Mouse (Mus musculus) cerebellum, adult 2 months (tissue): Measurements from ENCODE around the gene Sox8. TPM values are rescaled to one million over a fixed set of nuclear protein-coding genes. Genes with fewer than 3 reads are reported as not detected.
A peak's percentile ranks its signal among the peaks of the same experiment; 100 is the strongest.

Source experiments
- DNase-seq, 2 experiments: peaks; one replicate each; pipeline ENCODE4 v3.0.0; 2021
- H3K27ac ChIP-seq: fragments of 200-500 bp; 2 replicates; pipeline ENCODE4 v1.5.1; 2012; ENCODE audit warnings: low read length, control low read depth, inconsistent platforms; ENCODE audit not compliant: insufficient read depth
- H3K27me3 ChIP-seq: fragments of 200-500 bp; 2 replicates; pipeline ENCODE4 v1.6.1; 2012; ENCODE audit warnings: inconsistent platforms, mild to moderate bottlenecking, low read length, moderate library complexity; ENCODE audit not compliant: control insufficient read depth, insufficient read depth
- H3K4me1 ChIP-seq: fragments of 200-500 bp; 2 replicates; pipeline ENCODE4 v1.6.1; 2011; ENCODE audit warnings: low read length; ENCODE audit not compliant: control insufficient read depth, insufficient read depth
- H3K4me3 ChIP-seq: fragments of 200-500 bp; replicated peaks from 2 replicates; pipeline ENCODE3; 2011; ENCODE audit warnings: mild to moderate bottlenecking, low read depth, low read length, control low read depth; ENCODE audit not compliant: insufficient read depth
- CTCF ChIP-seq: fragments of 200-500 bp; IDR thresholded peaks from 2 replicates; pipeline ENCODE4 v1.5.1; 2011; ENCODE audit warnings: low read depth, mild to moderate bottlenecking, control low read depth, low read length, moderate library complexity, borderline replicate concordance; ENCODE audit not compliant: insufficient read depth
- POLR2A ChIP-seq: fragments of 200-500 bp; IDR thresholded peaks from 2 replicates; pipeline ENCODE4 v1.6.1; 2011; ENCODE audit warnings: low read length, control low read depth, borderline replicate concordance; ENCODE audit not compliant: insufficient read depth
- WGBS: fragments of 180-500 bp; shearing (Covaris S2); methylation state at CpG from one replicate; pipeline ENCODE4 v1.1.7; 2018; 5-methylcytosine and 5-hydroxymethylcytosine counted together
- polyA plus RNA-seq: library from polyadenylated mRNA; depleted of rRNA; stranded (reverse); fragments of >200 nt; gene quantifications from 2 replicates; pipeline ENCODE4 v1.2.3, GENCODE M21; 2012

Sox8 gene
- polyA plus RNA-seq, 1 experiment, result 38.0 TPM

DNA sequence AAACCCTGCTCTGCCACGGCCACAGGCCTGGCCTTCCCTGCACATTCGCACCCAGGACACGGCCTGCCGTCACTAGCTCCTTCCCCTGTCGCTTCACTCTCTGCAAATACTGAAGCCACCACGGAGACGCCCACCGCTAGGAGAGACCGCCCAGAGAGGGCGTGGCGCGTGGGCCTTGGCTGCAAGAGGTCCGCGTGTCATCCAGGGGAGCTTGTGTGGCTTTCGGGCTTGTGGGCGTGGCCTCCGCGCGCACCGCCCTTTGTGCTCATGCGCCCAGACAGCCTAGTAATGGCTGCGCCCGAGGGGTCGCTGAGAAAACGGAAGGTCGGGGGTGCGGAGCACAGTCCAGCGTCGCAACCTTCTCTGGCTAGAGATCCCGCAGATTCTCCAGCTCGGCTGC, 8.4 kb upstream of the Sox8 start, which contains the start of gene Lmf1:
Lmf1 (plus strand) TSS at position 166 of the 400 bp plus-strand sequence.
- TF ChIP-seq CTCF, result no peak
- TF ChIP-seq POLR2A, result peak; percentile 94
- DNase-seq, result peak; percentile 95 to 97
- peak within 1 kb of the TSS; percentile 48; the same call in 1 of the 2 replicates for H3K27ac ChIP-seq
- H3K27me3 ChIP-seq, result no peaks in the 10 kb centered on the region
- H3K4me1 ChIP-seq, result peaks cover 6% of the 10 kb centered on the region; the same call in 1 of the 2 replicates
- WGBS, result under 1% methylated on average over 31 of the region's 31 CpGs
- peak within 1 kb of the TSS; percentile 76 for H3K4me3 ChIP-seq

DNA sequence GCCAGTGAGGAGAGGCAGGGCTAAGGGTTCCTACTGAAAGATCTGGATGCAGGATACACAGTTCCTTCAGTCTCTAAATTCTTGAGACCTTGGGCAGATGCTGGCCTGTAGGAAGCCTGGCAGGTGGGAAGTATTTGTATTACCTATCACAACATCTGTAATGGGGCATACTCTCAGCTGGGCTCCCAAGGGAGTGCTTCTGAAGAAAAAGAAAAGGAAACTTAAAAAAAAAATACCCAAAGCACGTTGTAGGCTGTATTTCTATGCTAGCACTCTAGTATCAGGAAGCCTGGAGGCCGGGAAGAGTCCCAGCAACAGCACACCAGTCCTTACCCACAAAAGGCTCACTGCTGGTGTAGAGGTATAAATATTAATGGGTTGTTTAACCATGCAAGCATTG, 7.2 kb upstream of the Sox8 start:
- no peak for DNase-seq
- H3K4me3 ChIP-seq, result no peak overlapping the region
- TF ChIP-seq CTCF, result no peak
- TF ChIP-seq POLR2A, result no peak
- 87% methylated on average over 2 of the region's 2 CpGs for WGBS
- peaks cover 6% of the 10 kb centered on the region; the same call in 1 of the 2 replicates for H3K4me1 ChIP-seq
- H3K27me3 ChIP-seq, result no peaks in the 10 kb centered on the region
- no peak overlapping the region; the same call in 1 of the 2 replicates for H3K27ac ChIP-seq

DNA sequence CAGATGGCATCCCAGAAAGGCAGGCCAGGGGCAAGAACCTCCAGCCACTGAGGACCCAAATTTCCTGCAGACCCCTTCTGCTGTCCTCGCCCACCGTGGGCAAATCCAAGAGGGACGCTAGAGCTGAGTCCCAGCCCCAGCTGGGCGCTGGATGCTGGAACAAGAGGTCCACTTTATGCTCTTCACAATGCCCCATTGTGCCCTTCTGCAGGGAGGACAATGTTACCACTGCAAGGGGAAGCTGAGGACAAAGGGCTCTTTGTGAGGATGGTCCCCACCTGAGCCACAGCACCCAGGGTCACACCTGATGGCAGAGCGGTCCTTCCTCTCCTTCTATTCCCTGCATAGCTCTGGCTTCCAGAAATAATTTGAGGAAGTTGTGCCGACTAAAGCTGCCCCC, 6.8 kb upstream of the Sox8 start:
- Histone ChIP-seq H3K4me1 (peaks cover 6% of the 10 kb centered on the region; the same call in 1 of the 2 replicates), H3K27ac (peak overlapping the region; percentile 75), H3K4me3 (no peak overlapping the region), H3K27me3 (no peaks in the 10 kb centered on the region)
- TF ChIP-seq POLR2A (no peak), CTCF (no peak)
- no peak for DNase-seq
- WGBS, result 65% methylated on average over 6 of the region's 6 CpGs

DNA sequence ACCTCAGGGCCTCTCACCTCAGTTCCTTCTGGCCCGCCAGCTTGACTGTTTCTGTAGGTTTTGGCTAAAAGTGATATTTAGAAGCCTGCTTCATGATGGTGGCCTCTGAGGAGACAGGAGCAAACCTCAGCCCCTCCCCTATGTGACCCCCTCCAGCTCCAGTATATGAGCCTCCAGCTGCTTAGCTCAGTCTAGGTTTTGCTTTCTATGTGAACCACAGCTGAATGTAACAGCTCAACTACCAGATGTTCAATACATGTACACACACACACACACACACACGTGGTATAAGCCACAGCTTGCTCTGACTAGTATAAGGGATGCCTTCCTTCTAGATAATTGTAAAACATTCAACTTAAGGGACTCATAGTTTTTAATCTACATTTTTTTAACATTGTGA, 5.5 kb upstream of the Sox8 start:
- H3K4me3 ChIP-seq, result no peak overlapping the region
- TF ChIP-seq CTCF, result no peak
- no peak for TF ChIP-seq POLR2A
- DNase-seq, result no peak
- no peak overlapping the region for H3K27ac ChIP-seq
- peaks cover 2% of the 10 kb centered on the region; the same call in 1 of the 2 replicates for H3K4me1 ChIP-seq
- 78% methylated on average over 2 of the region's 2 CpGs for WGBS
- 0 out of 2 replicates have a peak, but pooled peaks cover 1% of the 10 kb centered on the region for H3K27me3 ChIP-seq

DNA sequence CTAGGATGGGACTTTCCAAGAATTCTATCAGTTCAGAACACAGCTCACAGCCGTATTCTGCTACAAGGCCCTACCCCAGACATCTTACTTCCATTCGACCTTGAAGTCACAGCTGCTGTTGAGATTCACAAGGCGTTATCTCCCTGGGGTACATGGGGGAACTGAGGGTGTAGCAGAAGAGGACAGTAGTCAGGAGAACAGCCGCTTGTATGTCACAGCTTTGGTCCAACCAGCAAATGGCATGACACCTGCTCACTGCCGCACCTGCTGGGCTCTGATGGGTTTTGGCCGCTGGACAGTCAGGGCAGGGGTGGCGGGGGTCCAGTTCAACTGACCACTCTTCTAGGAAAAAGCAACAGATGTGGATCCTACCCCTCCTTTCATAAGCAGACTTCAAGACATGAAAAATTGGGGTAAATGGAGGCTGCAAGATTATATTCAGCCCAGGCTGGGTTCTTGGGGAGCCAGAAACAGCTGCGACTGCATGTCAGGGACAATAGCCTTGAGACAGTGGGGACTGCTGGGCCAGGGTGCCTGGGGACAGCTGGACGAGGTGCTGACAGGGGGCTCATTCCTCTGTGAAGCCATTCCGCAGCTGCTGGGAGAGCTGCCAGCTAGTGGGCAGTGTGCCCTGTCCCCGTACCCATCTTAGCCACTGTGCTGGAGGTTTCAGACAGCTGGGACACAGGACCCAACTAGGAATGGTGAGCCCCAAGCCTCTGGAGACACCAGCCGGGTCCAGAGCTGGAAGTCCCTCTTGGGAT, 4.9 kb upstream of the Sox8 start:
- peak in 1 of 2 experiments; percentile 39 for DNase-seq
- H3K4me1 ChIP-seq, result peaks cover 2% of the 10 kb centered on the region; the same call in 1 of the 2 replicates
- peaks cover 1% of the 10 kb centered on the region; the same call in 1 of the 2 replicates for H3K27me3 ChIP-seq
- H3K4me3 ChIP-seq, result no peak overlapping the region
- H3K27ac ChIP-seq, result no peak overlapping the region
- no peak for TF ChIP-seq CTCF
- no peak for TF ChIP-seq POLR2A
- 43% methylated on average over 12 of the region's 12 CpGs for WGBS

DNA sequence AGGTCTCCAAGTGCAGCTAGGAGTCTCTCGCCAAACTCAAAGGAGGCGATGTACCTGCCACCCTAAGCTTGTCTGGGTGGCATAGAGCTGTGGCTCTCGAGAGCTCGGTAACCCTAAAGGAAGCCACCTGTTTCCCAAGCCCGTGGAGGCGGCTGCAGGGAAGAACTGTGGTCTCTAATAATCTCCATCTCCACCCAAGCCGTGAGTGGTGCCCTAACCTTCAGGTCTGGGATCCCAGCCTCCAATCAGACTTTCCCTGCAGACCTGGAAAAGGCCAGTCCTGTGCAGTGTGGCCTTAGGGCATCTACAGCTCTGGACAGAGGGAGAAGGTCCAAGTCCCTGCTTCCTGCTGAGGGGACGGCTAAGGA, 951 bp upstream of the Sox8 start:
- Histone ChIP-seq H3K4me1 (peaks cover 5% of the 10 kb centered on the region; the same call in 1 of the 2 replicates), H3K27ac (no peak overlapping the region), H3K27me3 (peaks cover 1% of the 10 kb centered on the region; the same call in 1 of the 2 replicates), H3K4me3 (peak overlapping the region; percentile 21)
- 28% methylated on average over 8 of the region's 8 CpGs for WGBS
- DNase-seq, result no peak
- TF ChIP-seq POLR2A (no peak), CTCF (no peak)

DNA sequence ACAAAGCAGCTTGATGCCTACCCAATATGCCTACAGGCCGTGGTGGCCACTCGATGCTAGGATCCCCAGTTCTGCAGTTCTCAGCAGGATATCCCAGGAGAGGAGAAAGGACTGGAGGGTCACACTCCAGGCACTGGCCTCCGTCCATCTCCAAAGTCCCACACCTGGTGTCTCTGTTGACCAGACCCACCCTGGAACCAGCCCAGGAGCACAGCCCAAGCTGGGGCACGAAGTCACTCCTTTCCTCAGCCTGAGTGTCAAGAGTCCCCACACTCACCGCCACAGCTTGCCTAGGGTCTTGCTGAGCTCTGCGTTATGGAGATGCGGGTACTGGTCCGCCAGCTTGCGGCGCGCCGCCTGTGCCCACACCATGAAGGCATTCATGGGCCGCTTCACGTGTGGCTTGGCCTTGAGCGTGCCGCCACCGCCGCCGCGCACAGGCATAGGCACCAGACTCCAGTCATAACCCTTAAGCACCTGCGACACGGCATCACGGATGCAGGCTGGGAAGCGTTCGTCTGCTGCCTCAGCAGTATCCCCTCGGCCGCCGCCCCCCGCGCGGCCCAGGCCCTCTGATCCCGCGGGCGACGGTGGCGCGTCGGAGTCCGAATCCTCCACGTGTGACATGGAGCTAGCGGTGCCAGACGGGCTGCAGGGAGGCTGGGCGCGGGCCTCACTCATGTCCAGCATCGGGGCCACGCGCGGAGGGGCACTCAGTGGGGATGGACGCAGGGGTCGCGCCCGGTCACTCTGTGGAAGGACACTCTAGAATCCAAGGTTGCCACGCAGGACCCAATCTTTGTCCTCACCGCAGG, 446 bp downstream of the Sox8 start:
- TF ChIP-seq CTCF, result no peak
- no peak for TF ChIP-seq POLR2A
- H3K4me1 ChIP-seq, result peaks cover 5% of the 10 kb centered on the region; the same call in 1 of the 2 replicates
- H3K4me3 ChIP-seq, result peak overlapping the region; percentile 58
- H3K27me3 ChIP-seq, result peaks cover 1% of the 10 kb centered on the region; the same call in 1 of the 2 replicates
- peak overlapping the region; percentile 25; the same call in 1 of the 2 replicates for H3K27ac ChIP-seq
- no peak for DNase-seq
- 5% methylated on average over 54 of the region's 54 CpGs for WGBS
